Mouse (Mus musculus): ENCODE measurements at regions not wholly inside any gene's neighbourhood (a gene's known extent, or its start where the extent isn't known, plus 50 kb on each side); places are given as distances from the start of the nearest gene placed in this dataset.

DNA sequence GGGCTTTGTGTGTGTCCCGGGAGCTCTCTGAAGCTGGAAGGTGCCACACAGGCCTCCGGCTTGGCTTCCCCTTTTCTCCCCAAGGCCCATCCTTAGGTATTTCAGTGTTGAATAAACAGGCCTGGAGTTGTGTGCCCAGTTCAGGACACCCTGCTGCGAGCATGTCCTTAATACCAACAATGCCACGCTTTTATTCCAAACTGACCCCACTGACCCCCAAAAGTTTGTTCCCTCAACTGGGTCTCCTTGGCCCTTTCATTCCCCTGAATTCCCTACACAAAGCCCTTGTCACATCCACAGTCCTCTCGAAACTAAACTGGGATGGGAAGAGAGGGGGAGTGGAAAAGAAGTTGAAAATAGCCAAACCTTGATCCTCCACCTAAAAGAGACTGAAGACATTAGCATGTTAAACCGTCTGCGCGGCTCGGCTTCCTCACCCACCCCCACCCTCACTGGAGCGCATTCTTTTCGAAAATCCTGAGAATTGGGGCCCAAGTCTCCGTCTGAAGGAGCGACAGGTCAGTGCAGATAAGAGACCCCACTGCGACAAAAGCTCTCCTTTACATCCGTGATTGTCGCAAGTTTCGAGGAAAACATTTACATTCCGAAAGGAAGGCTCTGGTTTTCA is 283.7 kb downstream of the Pmp22 start:
- TF ChIP-seq CTCF (IDR thresholded peaks at IDR 0.05; ENCODE audit: extremely low read depth, insufficient read length, insufficient replicate concordance, low read depth, low read length) (no peak), POLR2A (IDR thresholded peaks at IDR 0.05; ENCODE audit: low read depth, low read length) (no peak)

Measured in small intestine, adult 2 months (tissue).